Mouse (Mus musculus) liver, embryonic 16.5 days (tissue): Measurements from ENCODE around the gene Lrrc23. TPM values are rescaled to one million over a fixed set of nuclear protein-coding genes. Genes with fewer than 3 reads are reported as not detected.

ENCODE experiments used
- ATAC-seq: fragments of 200-750 bp; cut with Nextera tagmentation; 2 replicates; pipeline ENCODE4 v1.8.0; 2017; ENCODE audit warnings: low read depth, mild to moderate bottlenecking, moderate number of reproducible peaks, moderate library complexity
- H3K27ac ChIP-seq: fragments of 300-500 bp; sonication (generic); 2 replicates; pipeline ENCODE4 v1.5.1; 2014; ENCODE audit warnings: mild to moderate bottlenecking, low read length
- H3K27me3 ChIP-seq: fragments of 300-500 bp; sonication (generic); 2 replicates; pipeline ENCODE4 v1.6.1; 2014; ENCODE audit warnings: low read depth, low read length, mixed read lengths; ENCODE audit not compliant: control insufficient read depth, insufficient read depth
- H3K36me3 ChIP-seq: fragments of 300-500 bp; sonication (generic); 2 replicates; pipeline ENCODE4 v1.6.1; 2014; ENCODE audit warnings: mild to moderate bottlenecking; ENCODE audit not compliant: control insufficient read depth, insufficient read depth
- H3K4me1 ChIP-seq: fragments of 300-500 bp; sonication (generic); 2 replicates; pipeline ENCODE4 v1.6.1; 2014; ENCODE audit warnings: low read depth, low read length, mixed read lengths; ENCODE audit not compliant: control insufficient read depth
- H3K4me2 ChIP-seq: fragments of 300-500 bp; sonication (generic); 2 replicates; pipeline ENCODE4 v1.6.1; 2014; ENCODE audit warnings: low read depth, low read length, mixed read lengths
- H3K4me3 ChIP-seq: fragments of 300-500 bp; sonication (generic); 2 replicates; pipeline ENCODE4 v1.5.1; 2014; ENCODE audit warnings: low read depth, mild to moderate bottlenecking, low read length
- H3K9ac ChIP-seq: fragments of 300-500 bp; sonication (generic); 2 replicates; pipeline ENCODE4 v1.6.1; 2014; ENCODE audit warnings: low read depth, low read length
- H3K9me3 ChIP-seq: fragments of 300-500 bp; sonication (generic); replicated peaks from 2 replicates; pipeline ENCODE4 v1.6.1; 2016; ENCODE audit warnings: low read length; ENCODE audit not compliant: control insufficient read depth
- WGBS: fragments of 180-500 bp; shearing (Covaris S2); extraction: QIAGEN DNeasy Blood & Tissue Kit; methylation state at CpG from one replicate; pipeline ENCODE4 v1.1.7; 2014; ENCODE audit not compliant: insufficient replicate concordance; 5-methylcytosine and 5-hydroxymethylcytosine counted together
- polyA plus RNA-seq: library from polyadenylated mRNA; unstranded; fragments of >200 nt; fragmentation: Nextera tagmentation; extraction: Ambion mirVana; gene quantifications from 2 replicates; pipeline ENCODE4 v1.2.1, GENCODE M21; 2015

The Lrrc23 gene
- polyA plus RNA-seq, 1 experiment from 2014 or later, result not detected

- Histone ChIP-seq H3K27me3 (peaks cover 36% of the 10 kb centered on the region), H3K4me2 (peak overlapping the region; percentile 3; the same call in 1 of the 2 replicates), H3K4me1 (peaks cover 13% of the 10 kb centered on the region), H3K9ac (no peak overlapping the region), H3K4me3 (no peak overlapping the region), H3K36me3 (no peaks in the 10 kb centered on the region), H3K9me3 (no peaks in the 10 kb centered on the region), H3K27ac (no peak overlapping the region)
- ATAC-seq, result 0 out of 2 replicates have a peak, but pooled peaks have one; percentile 16
- 27% methylated on average over 19 of the region's 19 CpGs for WGBS
These were observed 11.4 kb downstream of the Lrrc23 start for GRCm38 (mm10) chr6:124767920-124768703.

- no peaks in the 10 kb centered on the region for H3K36me3 ChIP-seq
- no peak overlapping the region for H3K4me2 ChIP-seq
- peaks cover 13% of the 10 kb centered on the region for H3K4me1 ChIP-seq
- no peak for ATAC-seq
- H3K4me3 ChIP-seq, result no peak overlapping the region
- 59% methylated on average over 4 of the region's 4 CpGs for WGBS
- H3K9me3 ChIP-seq, result no peaks in the 10 kb centered on the region
- H3K9ac ChIP-seq, result no peak overlapping the region
- H3K27ac ChIP-seq, result no peak overlapping the region
- peaks cover 36% of the 10 kb centered on the region for H3K27me3 ChIP-seq
These were observed 12.0 kb downstream of the Lrrc23 start for GRCm38 (mm10) chr6:124767536-124767919.

GRCm38 (mm10) chr6:124765951-124766350, 13.6 kb downstream of the Lrrc23 start:
- no peak for ATAC-seq

GRCm38 (mm10) chr6:124759259-124759658, 20.3 kb downstream of the Lrrc23 start:
- Histone ChIP-seq H3K4me3 (no peak overlapping the region), H3K9ac (no peak overlapping the region), H3K27ac (no peak overlapping the region), H3K27me3 (peaks cover 45% of the 10 kb centered on the region), H3K36me3 (no peaks in the 10 kb centered on the region), H3K4me1 (peaks cover 6% of the 10 kb centered on the region), H3K9me3 (no peaks in the 10 kb centered on the region), H3K4me2 (no peak overlapping the region)
- no peak for ATAC-seq
- WGBS, result 1% methylated on average over 5 of the region's 5 CpGs

More at GRCm38 (mm10) chr6:124765951-124766350, 13.6 kb downstream of the Lrrc23 start:
- H3K36me3 ChIP-seq, result no peaks in the 10 kb centered on the region
- no peak overlapping the region for H3K4me2 ChIP-seq
- H3K27me3 ChIP-seq, result peaks cover 36% of the 10 kb centered on the region
- no peak overlapping the region for H3K27ac ChIP-seq
- no peaks in the 10 kb centered on the region for H3K9me3 ChIP-seq
- no peak overlapping the region for H3K4me3 ChIP-seq
- H3K4me1 ChIP-seq, result peaks cover 13% of the 10 kb centered on the region
- no peak overlapping the region for H3K9ac ChIP-seq
- 74% methylated on average over 7 of the region's 7 CpGs for WGBS

- Histone ChIP-seq H3K36me3 (no peaks in the 10 kb centered on the region), H3K9me3 (no peaks in the 10 kb centered on the region), H3K9ac (no peak overlapping the region), H3K4me3 (no peak overlapping the region), H3K4me1 (peaks cover 6% of the 10 kb centered on the region), H3K27ac (no peak overlapping the region), H3K4me2 (no peak overlapping the region), H3K27me3 (peaks cover 48% of the 10 kb centered on the region)
- ATAC-seq, result no peak
- 33% methylated on average over 2 of the region's 2 CpGs for WGBS
These were observed 20.7 kb downstream of the Lrrc23 start for GRCm38 (mm10) chr6:124758849-124759232.

- 54% methylated on average over 5 of the region's 5 CpGs for WGBS
- Histone ChIP-seq H3K27me3 (peaks cover 48% of the 10 kb centered on the region), H3K4me1 (peaks cover 6% of the 10 kb centered on the region), H3K9me3 (no peaks in the 10 kb centered on the region), H3K27ac (no peak overlapping the region), H3K9ac (no peak overlapping the region), H3K4me2 (no peak overlapping the region), H3K36me3 (no peaks in the 10 kb centered on the region), H3K4me3 (no peak overlapping the region)
- no peak for ATAC-seq
These were observed 21.3 kb downstream of the Lrrc23 start for GRCm38 (mm10) chr6:124757909-124758848.

- Histone ChIP-seq H3K4me3 (peak overlapping the region; percentile 65), H3K9ac (no peak overlapping the region), H3K4me1 (peaks cover 6% of the 10 kb centered on the region), H3K36me3 (no peaks in the 10 kb centered on the region), H3K27me3 (peaks cover 48% of the 10 kb centered on the region), H3K27ac (no peak overlapping the region), H3K4me2 (peak overlapping the region; percentile 70), H3K9me3 (no peaks in the 10 kb centered on the region)
- WGBS, result 30% methylated on average over 5 of the region's 5 CpGs
- no peak for ATAC-seq
These were observed 22.1 kb downstream of the Lrrc23 start for GRCm38 (mm10) chr6:124757351-124757880.

- ATAC-seq, result peak; percentile 54
- Histone ChIP-seq H3K4me3 (peak overlapping the region; percentile 65), H3K9me3 (no peaks in the 10 kb centered on the region), H3K4me2 (peak overlapping the region; percentile 70), H3K4me1 (peaks cover 6% of the 10 kb centered on the region), H3K27ac (peak overlapping the region; percentile 67), H3K27me3 (peaks cover 48% of the 10 kb centered on the region), H3K36me3 (no peaks in the 10 kb centered on the region), H3K9ac (peak overlapping the region; percentile 65)
- WGBS, result 2% methylated on average over 52 of the region's 54 CpGs
These were observed 22.7 kb downstream of the Lrrc23 start for GRCm38 (mm10) chr6:124756652-124757350.
